ENCODE assay signal across 16 mouse cellular contexts in genomic region chr6:124424068-124424498, GRCm38 (mm10). TPM values are rescaled to one million over a fixed set of nuclear protein-coding genes. Genes with fewer than 3 reads are reported as not detected.
DNase-seq lines count a peak whose midpoint lies in the region; ATAC-seq and TF ChIP-seq lines count a peak whose summit lies in the region.
"Had no signal": no experiment of that assay in that cellular context is flagged by ENCODE, and none has a peak within 500 bp of the region (broad histone marks: within the 10 kb centered on the region; RNA-seq: fewer than 3 reads in every experiment).

No protein-coding gene starts in this region.

- H3K9ac ChIP-seq in liver, embryonic 11.5 days (ENCODE audit: low read depth, low read length), result no peak overlapping the region
- H3K9ac ChIP-seq in hindbrain, embryonic 16.5 days (ENCODE audit: low read depth, low read length), result no peak overlapping the region
- H3K9ac ChIP-seq: kidney, embryonic 15.5 days had no signal

- no peaks in the 10 kb centered on the region for H3K9me3 ChIP-seq in liver, embryonic 11.5 days (ENCODE audit: control insufficient read depth, low read length)
- no peaks in the 10 kb centered on the region for H3K9me3 ChIP-seq in hindbrain, embryonic 16.5 days (ENCODE audit: control insufficient read depth, low read length)
- H3K9me3 ChIP-seq: forebrain, embryonic 10.5 days; kidney, embryonic 15.5 days had no signal

- H3K4me2 ChIP-seq in liver, embryonic 11.5 days, result no peak overlapping the region
- H3K4me2 ChIP-seq in hindbrain, embryonic 16.5 days (ENCODE audit: low read length), result no peak overlapping the region
- H3K4me2 ChIP-seq: kidney, embryonic 15.5 days had no signal

- ATAC-seq in liver, embryonic 11.5 days (replicated peaks; ENCODE audit: low FRiP score), result peak; percentile 86
- no peak for ATAC-seq in hindbrain, embryonic 16.5 days
- ATAC-seq: hindbrain, postnatal 0 days had no signal

- no peak for TF ChIP-seq CTCF in small intestine, adult 2 months (IDR thresholded peaks at IDR 0.05; ENCODE audit: extremely low read depth, insufficient read length, insufficient replicate concordance, low read depth, low read length)

- H3K4me1 ChIP-seq in brown adipose tissue, adult 24 weeks (ENCODE audit: control insufficient read depth, insufficient read depth, insufficient read length, low read length), result peaks cover 31% of the 10 kb centered on the region
- peaks cover 8% of the 10 kb centered on the region for H3K4me1 ChIP-seq in liver, embryonic 11.5 days (replicated peaks; ENCODE audit: control insufficient read depth, insufficient read depth, low read length)
- H3K4me1 ChIP-seq in small intestine, adult 2 months (ENCODE audit: control insufficient read depth, insufficient read depth, insufficient read length, low read length), result peaks cover 22% of the 10 kb centered on the region; the same call in 1 of the 2 replicates
- no peaks in the 10 kb centered on the region; the same call in none of the 2 replicates for H3K4me1 ChIP-seq in hindbrain, embryonic 16.5 days (ENCODE audit: control insufficient read depth, insufficient read depth, low read depth, low read length)
- H3K4me1 ChIP-seq: kidney, embryonic 15.5 days had no signal

- WGBS in liver, embryonic 11.5 days, result 7% methylated on average over 1 of the region's 1 CpGs
- WGBS in small intestine, adult 2 months, result 2% methylated on average over 1 of the region's 1 CpGs
- 68% methylated on average over 1 of the region's 1 CpGs for WGBS in hindbrain, embryonic 16.5 days

- H3K27ac ChIP-seq in brown adipose tissue, adult 24 weeks (replicated peaks; ENCODE audit: low read depth, low read length), result peak overlapping the region; percentile 94
- no peak overlapping the region for H3K27ac ChIP-seq in liver, embryonic 11.5 days (ENCODE audit: low read depth, low read length)
- H3K27ac ChIP-seq in small intestine, adult 2 months (ENCODE audit: insufficient read depth, low read depth, low read length), result peak overlapping the region; percentile 47; the same call in 1 of the 2 replicates
- H3K27ac ChIP-seq in hindbrain, embryonic 16.5 days (ENCODE audit: low read depth, low read length), result no peak overlapping the region
- H3K27ac ChIP-seq: forebrain, embryonic 10.5 days; hindbrain, postnatal 0 days; kidney, embryonic 15.5 days had no signal

- no peaks in the 10 kb centered on the region for H3K27me3 ChIP-seq in liver, embryonic 11.5 days (replicated peaks; ENCODE audit: control insufficient read depth, insufficient read depth, low read length)
- H3K27me3 ChIP-seq in small intestine, adult 2 months (ENCODE audit: control insufficient read depth, insufficient read depth, low read length), result no peaks in the 10 kb centered on the region
- no peaks in the 10 kb centered on the region for H3K27me3 ChIP-seq in hindbrain, embryonic 16.5 days (replicated peaks; ENCODE audit: control insufficient read depth, insufficient read depth, low read length)
- H3K27me3 ChIP-seq: kidney, embryonic 15.5 days had no signal

- no peak overlapping the region for H3K4me3 ChIP-seq in brown adipose tissue, adult 24 weeks (ENCODE audit: insufficient read depth, low read depth, low read length)
- no peak overlapping the region for H3K4me3 ChIP-seq in liver, embryonic 11.5 days (ENCODE audit: low read depth, low read length)
- no peak overlapping the region for H3K4me3 ChIP-seq in small intestine, adult 2 months (ENCODE audit: low read depth, low read length)
- H3K4me3 ChIP-seq in hindbrain, embryonic 16.5 days (ENCODE audit: low read length), result no peak overlapping the region
- H3K4me3 ChIP-seq: forebrain, embryonic 10.5 days; kidney, embryonic 15.5 days had no signal

- TF ChIP-seq POLR2A in small intestine, adult 2 months (IDR thresholded peaks at IDR 0.05; ENCODE audit: low read depth, low read length), result no peak

- DNase-seq in adrenal gland, adult 2 months, result peak; percentile 55
- DNase-seq in adrenal gland, postnatal 36 days, result no peak
- DNase-seq in liver, embryonic 11.5 days (ENCODE audit: low spot score), result no peak
- DNase-seq in cerebellum, postnatal 25 days, result no peak
- no peak for DNase-seq in heart, adult 11 months
- DNase-seq: cerebellum, postnatal 10 days; heart, postnatal 10 days; lung, adult 18-20 months; thymus, adult 18-20 months had no signal

- H3K36me3 ChIP-seq in liver, embryonic 11.5 days (ENCODE audit: control insufficient read depth, insufficient read depth, low read length), result no peaks in the 10 kb centered on the region
- no peaks in the 10 kb centered on the region for H3K36me3 ChIP-seq in small intestine, adult 2 months (ENCODE audit: control insufficient read depth, insufficient read depth, low read length)
- H3K36me3 ChIP-seq in hindbrain, embryonic 16.5 days (ENCODE audit: control insufficient read depth, insufficient read depth, low read length), result no peaks in the 10 kb centered on the region
- H3K36me3 ChIP-seq: forebrain, embryonic 10.5 days; kidney, embryonic 15.5 days had no signal

RNA-seq across cellular contexts. Expression of gene Pex5, which starts 9.2 kb away (rescaled TPM):
- total RNA-seq in adrenal gland, adult 2 months (2021), result 10 to 100 TPM; 71.0 to 99.9 TPM
- polyA plus RNA-seq in adrenal gland, adult 2 months (2012; rRNA removed), result 44.9 and 47.5 TPM in 2 replicates
- total RNA-seq in adrenal gland, postnatal 36 days (2021), result 10 to 100 TPM; 89.5 to 96.9 TPM
- polyA plus RNA-seq in brown adipose tissue, adult 24 weeks (2012; ENCODE audit: insufficient read depth, insufficient read length, missing spikeins), result 52.7 and 53.9 TPM in 2 replicates
- polyA plus RNA-seq in liver, embryonic 11.5 days (2014; fragmentation: Nextera tagmentation; extraction: Ambion mirVana), result 39.6 and 41.2 TPM in 2 replicates
- 17.1 and 29.1 TPM in 2 replicates for polyA plus RNA-seq in small intestine, adult 2 months (2012; rRNA removed)
- 64.4 and 67.0 TPM in 2 replicates for polyA plus RNA-seq in hindbrain, embryonic 16.5 days (2015; fragmentation: Nextera tagmentation; extraction: Ambion mirVana)

RNA-seq across cellular contexts. Expression of gene Clstn3, which starts 40.5 kb away (rescaled TPM):
- total RNA-seq in adrenal gland, adult 2 months (2021), result 100 to 1,000 TPM in 1 of 2 experiments, 10 to 100 TPM in 1; 91.8 to 146 TPM
- polyA plus RNA-seq in adrenal gland, adult 2 months (2012; rRNA removed), result 62.4 and 91.3 TPM in 2 replicates
- 10 to 100 TPM; 54.9 to 78.2 TPM for total RNA-seq in adrenal gland, postnatal 36 days (2021)
- 269 and 304 TPM in 2 replicates for polyA plus RNA-seq in brown adipose tissue, adult 24 weeks (2012; ENCODE audit: insufficient read depth, insufficient read length, missing spikeins)
- 6.1 and 7.6 TPM in 2 replicates for polyA plus RNA-seq in liver, embryonic 11.5 days (2014; fragmentation: Nextera tagmentation; extraction: Ambion mirVana)
- polyA plus RNA-seq in small intestine, adult 2 months (2012; rRNA removed), result 0.44 and 1.1 TPM in 2 replicates
- 174 and 180 TPM in 2 replicates for polyA plus RNA-seq in hindbrain, embryonic 16.5 days (2015; fragmentation: Nextera tagmentation; extraction: Ambion mirVana)
- total RNA-seq: neutrophil, adult 5-6 weeks had no signal

Comparison
In these comparisons a context has a peak if more than half of its experiments do, and no peak if none do; other contexts are left out.
1. H3K27ac ChIP-seq: peak in brown adipose tissue, adult 24 weeks (single experiment) and small intestine, adult 2 months (single experiment); none in liver, embryonic 11.5 days (single experiment) and hindbrain, embryonic 16.5 days (single experiment).